Comparison of ENCODE assay signal across 8 mouse cellular contexts in genomic region chr15:99703676-99704040, GRCm38 (mm10). TPM values are rescaled to one million over a fixed set of nuclear protein-coding genes. Genes with fewer than 3 reads are reported as not detected.
DNase-seq lines count a peak whose midpoint lies in the region; ATAC-seq and TF ChIP-seq lines count a peak whose summit lies in the region.
"Had no signal": no experiment of that assay in that cellular context is flagged by ENCODE, and none has a peak within 500 bp of the region (broad histone marks: within the 10 kb centered on the region; RNA-seq: fewer than 3 reads in every experiment).

No protein-coding gene starts in this region.

- 65% methylated on average over 5 of the region's 5 CpGs for WGBS in kidney, postnatal 0 days
- WGBS in forebrain, embryonic 10.5 days = 69% methylated on average over 5 of the region's 5 CpGs
- 50% methylated on average over 5 of the region's 5 CpGs for WGBS in hindbrain, postnatal 0 days
- 58% methylated on average over 5 of the region's 5 CpGs for WGBS in neural tube, embryonic 14.5 days

- peak overlapping the region; percentile 23; the same call in 1 of the 2 replicates for H3K4me2 ChIP-seq in kidney, postnatal 0 days (ENCODE audit: low read length)
- H3K4me2 ChIP-seq in hindbrain, postnatal 0 days (ENCODE audit: low read depth, low read length) = peak overlapping the region; percentile 67
- peak overlapping the region; percentile 99 for H3K4me2 ChIP-seq in neural tube, embryonic 14.5 days (ENCODE audit: low read depth, low read length)

- ATAC-seq in kidney, postnatal 0 days (replicated peaks; ENCODE audit: low FRiP score, low read depth) = no peak
- ATAC-seq in hindbrain, postnatal 0 days = no peak
- ATAC-seq in neural tube, embryonic 14.5 days (ENCODE audit: low read depth) = no peak

- peaks cover 23% of the 10 kb centered on the region for H3K4me1 ChIP-seq in kidney, postnatal 0 days (replicated peaks; ENCODE audit: insufficient read depth, low read length)
- peaks cover 52% of the 10 kb centered on the region for H3K4me1 ChIP-seq in forebrain, embryonic 10.5 days
- H3K4me1 ChIP-seq in hindbrain, postnatal 0 days (ENCODE audit: insufficient read depth, low read length) = peaks cover 14% of the 10 kb centered on the region; the same call in 1 of the 2 replicates
- peaks cover 24% of the 10 kb centered on the region for H3K4me1 ChIP-seq in neural tube, embryonic 14.5 days (ENCODE audit: control insufficient read depth, insufficient read depth, low read length)

- no peak overlapping the region for H3K9ac ChIP-seq in kidney, postnatal 0 days (ENCODE audit: low read depth, low read length)
- H3K9ac ChIP-seq in hindbrain, postnatal 0 days (replicated peaks; ENCODE audit: low read length) = 0 out of 2 replicates have a peak overlapping the region, but pooled peaks have one; percentile 40
- peak overlapping the region; percentile 98; the same call in 1 of the 2 replicates for H3K9ac ChIP-seq in neural tube, embryonic 14.5 days (replicated peaks; ENCODE audit: low read depth, low read length)

- no peaks in the 10 kb centered on the region for H3K9me3 ChIP-seq in kidney, postnatal 0 days (replicated peaks; ENCODE audit: low read length)
- H3K9me3 ChIP-seq in forebrain, embryonic 10.5 days = no peaks in the 10 kb centered on the region
- H3K9me3 ChIP-seq in hindbrain, postnatal 0 days (ENCODE audit: low read length) = no peaks in the 10 kb centered on the region
- no peaks in the 10 kb centered on the region for H3K9me3 ChIP-seq in neural tube, embryonic 14.5 days (ENCODE audit: control insufficient read depth, low read length)
- H3K9me3 ChIP-seq: liver, embryonic 13.5 days had no signal

- DNase-seq in kidney, postnatal 0 days (ENCODE audit: low spot score) = no peak
- no peak for DNase-seq in kidney, adult 9 months
- no peak for DNase-seq in forebrain, embryonic 10.5 days (ENCODE audit: extremely low spot score, low spot score)
- DNase-seq in hindbrain, postnatal 0 days (ENCODE audit: low spot score) = no peak
- DNase-seq in spleen, postnatal 4 days (ENCODE audit: low spot score in 2 of 2) = no peak
- DNase-seq in thymus, postnatal 4 days = no peak
- DNase-seq: liver, embryonic 13.5 days had no signal

- no peaks in the 10 kb centered on the region for H3K27me3 ChIP-seq in kidney, postnatal 0 days (ENCODE audit: insufficient read depth, low read length)
- peaks cover 10% of the 10 kb centered on the region for H3K27me3 ChIP-seq in forebrain, embryonic 10.5 days (ENCODE audit: poor library complexity, severe bottlenecking)
- H3K27me3 ChIP-seq in hindbrain, postnatal 0 days (ENCODE audit: insufficient read depth, low read length) = no peaks in the 10 kb centered on the region
- no peaks in the 10 kb centered on the region for H3K27me3 ChIP-seq in neural tube, embryonic 14.5 days (ENCODE audit: control insufficient read depth, insufficient read depth, low read length)
- H3K27me3 ChIP-seq: liver, embryonic 13.5 days had no signal

- peaks cover 26% of the 10 kb centered on the region for H3K36me3 ChIP-seq in kidney, postnatal 0 days (ENCODE audit: insufficient read depth, low read length)
- peaks cover 53% of the 10 kb centered on the region for H3K36me3 ChIP-seq in forebrain, embryonic 10.5 days (replicated peaks)
- H3K36me3 ChIP-seq in hindbrain, postnatal 0 days (ENCODE audit: insufficient read depth, low read length) = peaks cover 21% of the 10 kb centered on the region
- peaks cover 39% of the 10 kb centered on the region for H3K36me3 ChIP-seq in neural tube, embryonic 14.5 days (ENCODE audit: control insufficient read depth, insufficient read depth, low read length)

- no peak for TF ChIP-seq CTCF in kidney, postnatal 0 days (IDR thresholded peaks at IDR 0.05; ENCODE audit: low read depth)
- TF ChIP-seq CTCF in hindbrain, postnatal 0 days (IDR thresholded peaks at IDR 0.05; ENCODE audit: low read depth) = no peak

- H3K4me3 ChIP-seq in kidney, postnatal 0 days (replicated peaks; ENCODE audit: low read depth, low read length) = no peak overlapping the region
- H3K4me3 ChIP-seq in forebrain, embryonic 10.5 days = peak overlapping the region; percentile 90
- peak overlapping the region; percentile 94; the same call in 1 of the 2 replicates for H3K4me3 ChIP-seq in hindbrain, postnatal 0 days (ENCODE audit: low read length)
- peak overlapping the region; percentile 78 for H3K4me3 ChIP-seq in neural tube, embryonic 14.5 days (ENCODE audit: low read depth, low read length)

- peak overlapping the region; percentile 98 for H3K27ac ChIP-seq in kidney, postnatal 0 days
- peak overlapping the region; percentile 72; the same call in 1 of the 2 replicates for H3K27ac ChIP-seq in forebrain, embryonic 10.5 days
- H3K27ac ChIP-seq in hindbrain, postnatal 0 days = peak overlapping the region; percentile 95; the same call in 1 of the 2 replicates
- H3K27ac ChIP-seq in neural tube, embryonic 14.5 days (ENCODE audit: low read depth, low read length) = peak overlapping the region; percentile 99

RNA-seq across cellular contexts. Expression of gene Gm17349, which starts 1.6 kb away (rescaled TPM):
- polyA plus RNA-seq in kidney, postnatal 0 days (2015; fragmentation: Nextera tagmentation; extraction: Ambion mirVana) = not detected in 2 replicates
- not detected in 2 replicates for polyA plus RNA-seq in forebrain, embryonic 10.5 days (2016; fragmentation: Nextera tagmentation; extraction: Ambion mirVana)
- not detected in 2 replicates for total RNA-seq in hindbrain, postnatal 0 days (2014; rRNA removed)
- polyA plus RNA-seq in hindbrain, postnatal 0 days (2015; fragmentation: Nextera tagmentation; extraction: Ambion mirVana) = not detected in 2 replicates
- polyA plus RNA-seq in neural tube, embryonic 14.5 days (2014; fragmentation: Nextera tagmentation; extraction: Ambion mirVana) = not detected in 2 replicates
- polyA plus RNA-seq: liver, embryonic 13.5 days had no signal

RNA-seq across cellular contexts. Expression of gene Smarcd1, which starts 1.7 kb away (rescaled TPM):
- polyA plus RNA-seq in kidney, postnatal 0 days (2015; fragmentation: Nextera tagmentation; extraction: Ambion mirVana) = 44.2 and 46.5 TPM in 2 replicates
- 91.5 TPM in 2 replicates for polyA plus RNA-seq in forebrain, embryonic 10.5 days (2016; fragmentation: Nextera tagmentation; extraction: Ambion mirVana)
- 74.0 and 89.4 TPM in 2 replicates for total RNA-seq in hindbrain, postnatal 0 days (2014; rRNA removed)
- polyA plus RNA-seq in hindbrain, postnatal 0 days (2015; fragmentation: Nextera tagmentation; extraction: Ambion mirVana) = 78.1 and 91.2 TPM in 2 replicates
- 110 TPM in 2 replicates for polyA plus RNA-seq in neural tube, embryonic 14.5 days (2014; fragmentation: Nextera tagmentation; extraction: Ambion mirVana)

RNA-seq across cellular contexts. Expression of gene Gpd1, which starts 13.7 kb away (rescaled TPM):
- 46.1 and 54.1 TPM in 2 replicates for polyA plus RNA-seq in kidney, postnatal 0 days (2015; fragmentation: Nextera tagmentation; extraction: Ambion mirVana)
- polyA plus RNA-seq in forebrain, embryonic 10.5 days (2016; fragmentation: Nextera tagmentation; extraction: Ambion mirVana) = 0.38 and 0.54 TPM in 2 replicates
- 2.8 and 3.7 TPM in 2 replicates for total RNA-seq in hindbrain, postnatal 0 days (2014; rRNA removed)
- polyA plus RNA-seq in hindbrain, postnatal 0 days (2015; fragmentation: Nextera tagmentation; extraction: Ambion mirVana) = 2.5 TPM in 2 replicates
- polyA plus RNA-seq in neural tube, embryonic 14.5 days (2014; fragmentation: Nextera tagmentation; extraction: Ambion mirVana) = 1.2 and 1.3 TPM in 2 replicates

RNA-seq across cellular contexts. Expression of gene Cox14, which starts 21.8 kb away (rescaled TPM):
- 279 and 297 TPM in 2 replicates for polyA plus RNA-seq in kidney, postnatal 0 days (2015; fragmentation: Nextera tagmentation; extraction: Ambion mirVana)
- polyA plus RNA-seq in forebrain, embryonic 10.5 days (2016; fragmentation: Nextera tagmentation; extraction: Ambion mirVana) = 140 and 146 TPM in 2 replicates
- 61.2 and 101 TPM in 2 replicates for total RNA-seq in hindbrain, postnatal 0 days (2014; rRNA removed)
- polyA plus RNA-seq in hindbrain, postnatal 0 days (2015; fragmentation: Nextera tagmentation; extraction: Ambion mirVana) = 201 and 202 TPM in 2 replicates
- polyA plus RNA-seq in neural tube, embryonic 14.5 days (2014; fragmentation: Nextera tagmentation; extraction: Ambion mirVana) = 196 and 204 TPM in 2 replicates

RNA-seq across cellular contexts. Expression of gene Asic1, which starts 33.5 kb away (rescaled TPM):
- polyA plus RNA-seq in kidney, postnatal 0 days (2015; fragmentation: Nextera tagmentation; extraction: Ambion mirVana) = 1.1 and 1.5 TPM in 2 replicates
- polyA plus RNA-seq in forebrain, embryonic 10.5 days (2016; fragmentation: Nextera tagmentation; extraction: Ambion mirVana) = 2.2 and 2.4 TPM in 2 replicates
- 127 and 143 TPM in 2 replicates for total RNA-seq in hindbrain, postnatal 0 days (2014; rRNA removed)
- 32.0 and 37.1 TPM in 2 replicates for polyA plus RNA-seq in hindbrain, postnatal 0 days (2015; fragmentation: Nextera tagmentation; extraction: Ambion mirVana)
- 66.0 and 69.8 TPM in 2 replicates for polyA plus RNA-seq in neural tube, embryonic 14.5 days (2014; fragmentation: Nextera tagmentation; extraction: Ambion mirVana)

Comparison
In these comparisons a context has a peak if more than half of its experiments do, and no peak if none do; other contexts are left out.
1. H3K4me2 ChIP-seq: peak in every context shown above with its lines; median percentile 99 in neural tube, embryonic 14.5 days; 67 in hindbrain, postnatal 0 days; 23 in kidney, postnatal 0 days.
2. RNA of gene Gpd1, which starts 13.7 kb away (polyA plus RNA-seq): 46.1 to 54.1 TPM in kidney, postnatal 0 days; 2.5 TPM in hindbrain, postnatal 0 days, 1.2 to 1.3 TPM in neural tube, embryonic 14.5 days and 0.38 to 0.54 TPM in forebrain, embryonic 10.5 days; every median in the first group is over 10 times any median in the second.
3. Peak in every context shown above with its lines, with median percentiles within 50 percentile points of each other: H3K27ac ChIP-seq.